Mouse (Mus musculus): Measurements from ENCODE around the gene Ccdc85b. TPM values are rescaled to one million over a fixed set of nuclear protein-coding genes. Genes with fewer than 3 reads are reported as not detected.

The Ccdc85b gene
- polyA plus RNA-seq, 1 experiment: 2.4 TPM

GRCm38 (mm10) chr19:5429219-5429618 is 28.5 kb downstream of the Ccdc85b start:
- 71% methylated on average over 4 of the region's 4 CpGs for WGBS
- DNase-seq (ENCODE audit: low read depth, low spot score): no peak

GRCm38 (mm10) chr19:5428083-5428482 is 29.6 kb downstream of the Ccdc85b start:
- WGBS: 76% methylated on average over 2 of the region's 2 CpGs
- DNase-seq (ENCODE audit: low read depth, low spot score): no peak

DNA sequence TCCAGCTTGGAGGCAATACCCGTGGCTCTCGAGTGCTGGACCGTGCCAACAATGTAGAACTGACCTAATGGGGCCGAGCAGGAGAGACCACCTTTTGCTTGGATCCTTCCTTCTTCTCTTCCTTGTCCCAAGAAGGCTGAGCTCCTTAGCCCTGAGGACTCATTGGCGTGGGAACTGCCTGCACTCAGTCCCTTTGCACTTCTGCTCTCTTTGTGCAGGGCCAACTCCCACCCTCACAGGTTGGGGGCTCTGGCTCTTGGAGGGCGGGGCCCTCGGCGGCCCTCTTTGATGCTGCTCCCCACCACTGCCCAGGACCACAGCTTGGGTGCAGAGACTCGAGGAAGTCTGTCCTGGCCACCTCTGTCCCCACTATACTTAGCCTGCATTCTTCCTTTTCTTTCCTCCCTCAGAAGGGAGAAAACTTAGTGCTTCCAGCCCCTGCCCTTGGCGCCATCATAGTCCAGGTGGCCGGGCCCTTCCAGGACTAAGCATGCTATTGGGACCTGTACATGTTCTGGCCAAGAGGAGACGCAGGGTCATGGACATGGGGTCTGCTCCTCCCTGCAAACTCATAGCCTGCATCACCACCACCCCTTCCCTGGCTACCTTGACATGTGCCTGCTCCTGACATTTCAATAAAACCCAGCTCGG is 30.9 kb downstream of the Ccdc85b start:
- no peak for DNase-seq (ENCODE audit: low read depth, low spot score)
- WGBS: 81% methylated on average over 13 of the region's 13 CpGs

- WGBS: 72% methylated on average over 18 of the region's 18 CpGs
- DNase-seq (ENCODE audit: low read depth, low spot score): no peak
Observed at GRCm38 (mm10) chr19:5425906-5426565, 31.7 kb downstream of the Ccdc85b start.

GRCm38 (mm10) chr19:5424782-5425741 is 32.6 kb downstream of the Ccdc85b start, which contains the start of the genes Drap1 and AI837181:
Gene Drap1, minus strand, starts transcription at chr19:5424979.
Gene AI837181, plus strand, starts transcription at chr19:5425144.
- under 1% methylated on average over 84 of the region's 87 CpGs for WGBS
- no peak for DNase-seq (ENCODE audit: low read depth, low spot score)

DNA sequence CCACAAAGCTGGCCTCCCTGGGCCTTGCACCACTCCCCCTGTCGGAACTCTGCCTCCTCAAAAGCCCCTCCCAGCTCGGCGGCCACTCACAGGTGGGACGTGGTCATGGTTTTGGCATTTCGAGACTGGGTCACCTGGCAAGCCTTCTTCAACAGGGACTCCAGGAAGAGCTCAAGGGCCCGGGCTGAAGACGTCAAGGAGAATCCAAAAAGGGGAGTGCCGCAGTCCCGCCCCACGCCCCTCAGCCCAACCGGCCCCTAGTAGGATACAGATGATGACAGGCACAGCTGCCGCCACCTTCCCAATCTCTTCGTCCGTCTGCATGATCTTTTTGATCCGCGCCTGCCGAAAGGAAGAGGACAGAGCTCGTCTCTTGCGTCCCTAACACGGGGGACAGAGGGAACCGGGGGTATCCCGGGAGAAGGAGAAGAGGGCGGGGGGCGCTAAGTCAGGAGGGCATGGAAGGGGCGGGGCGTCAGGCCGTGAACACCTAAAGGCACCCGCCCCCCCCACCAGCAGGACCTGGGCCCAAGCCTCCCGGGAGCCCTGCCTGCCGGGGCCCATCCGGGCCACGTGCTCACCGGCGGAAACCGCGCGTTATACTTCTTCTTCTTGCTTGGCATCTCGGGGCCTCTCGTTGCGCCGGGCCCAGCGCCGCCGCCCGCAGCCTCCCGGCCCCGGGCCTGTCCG is 33.5 kb downstream of the Ccdc85b start:
- under 1% methylated on average over 43 of the region's 48 CpGs for WGBS
- no peak for DNase-seq (ENCODE audit: low read depth, low spot score)

DNA sequence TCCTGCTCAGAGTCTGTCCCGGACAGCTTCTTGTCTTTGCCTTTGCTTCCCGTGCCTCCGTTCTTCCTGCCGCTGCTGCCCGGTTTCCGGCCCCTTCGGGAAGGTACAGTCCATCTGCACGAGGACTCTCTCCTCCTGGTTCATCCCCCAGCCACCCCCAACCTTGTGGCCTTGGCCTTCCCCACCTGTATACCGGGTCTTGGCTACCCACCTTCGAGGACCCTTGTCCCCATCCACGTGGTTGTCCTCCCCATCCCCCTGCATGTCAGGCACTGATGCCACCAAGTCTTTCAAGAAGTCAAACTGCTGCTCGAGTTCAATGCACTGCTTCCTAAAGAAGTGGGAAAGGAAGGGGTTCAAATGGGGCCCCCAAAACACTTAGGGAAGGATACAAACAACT is 34.1 kb downstream of the Ccdc85b start:
- DNase-seq (ENCODE audit: low read depth, low spot score): no peak
- WGBS: 58% methylated on average over 12 of the region's 12 CpGs

DNA sequence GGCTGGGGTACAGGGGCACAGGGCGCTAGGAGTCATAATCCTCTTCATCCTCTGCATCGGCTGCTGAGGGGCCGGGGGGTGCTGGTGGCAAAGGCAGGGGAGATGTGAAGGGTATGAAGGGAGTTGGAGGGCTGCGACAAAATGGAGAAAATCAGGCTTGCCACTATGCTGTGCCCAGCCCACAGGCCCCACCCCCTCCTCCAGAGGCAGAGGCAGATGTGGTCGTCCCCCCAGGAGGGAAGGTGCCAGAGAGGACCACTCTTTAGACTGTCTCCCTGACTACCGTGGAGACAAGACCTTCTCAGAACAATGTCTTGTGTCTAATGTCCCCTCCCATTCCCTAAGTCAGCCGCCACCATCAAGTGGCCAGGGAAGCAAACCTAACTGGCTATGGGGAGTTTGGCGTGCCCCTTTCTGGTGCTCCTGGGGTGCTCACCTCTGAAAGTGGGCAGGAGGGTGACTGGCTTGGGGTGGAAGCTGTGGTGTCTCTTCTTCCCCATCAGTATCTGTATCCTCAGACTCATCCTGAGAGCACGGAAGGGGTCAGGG is 34.7 kb downstream of the Ccdc85b start:
- no peak for DNase-seq (ENCODE audit: low read depth, low spot score)
- WGBS: 84% methylated on average over 9 of the region's 9 CpGs

DNA sequence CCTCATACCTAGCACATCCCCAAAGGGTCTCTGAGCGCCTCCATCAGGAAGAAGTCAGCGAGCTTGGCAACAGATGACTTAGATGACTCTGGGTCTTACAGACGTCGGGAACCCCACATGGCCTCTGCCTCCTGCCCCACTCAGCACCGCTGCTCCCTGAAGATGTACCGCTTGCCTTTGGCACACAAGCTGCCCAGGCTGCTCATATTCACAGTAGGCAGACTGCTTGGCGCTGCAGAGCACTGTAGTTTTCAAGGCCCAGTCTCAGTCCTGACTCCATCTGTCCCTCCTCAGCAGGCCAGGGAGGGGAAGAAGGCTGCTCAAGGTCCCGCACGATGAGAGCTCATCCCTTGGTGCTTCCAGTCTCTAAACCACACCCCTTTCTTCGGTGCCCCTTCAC is 35.4 kb downstream of the Ccdc85b start:
- DNase-seq (ENCODE audit: low read depth, low spot score): no peak
- 86% methylated on average over 10 of the region's 10 CpGs for WGBS

DNA sequence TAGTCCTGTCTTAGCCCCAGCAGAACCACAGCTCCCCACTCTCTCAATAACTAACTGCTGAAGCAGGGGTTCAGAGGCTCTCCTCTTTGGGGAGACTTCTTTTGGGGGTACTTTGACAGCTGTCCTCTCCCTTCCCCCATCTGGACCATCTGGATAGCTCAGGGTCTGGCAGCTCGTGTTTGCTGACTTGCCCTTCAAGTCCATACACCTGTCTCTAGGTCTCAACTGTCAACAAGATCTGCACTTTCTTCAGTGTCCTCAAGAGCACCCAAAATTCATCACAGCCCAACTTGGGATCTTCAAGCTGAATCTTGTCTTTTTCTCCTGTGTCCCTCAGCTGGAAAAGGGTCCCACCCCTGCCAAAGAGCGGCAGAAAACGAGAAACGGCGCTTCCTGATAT is 35.9 kb downstream of the Ccdc85b start:
- WGBS: 82% methylated on average over 5 of the region's 5 CpGs
- DNase-seq (ENCODE audit: low read depth, low spot score): no peak

DNA sequence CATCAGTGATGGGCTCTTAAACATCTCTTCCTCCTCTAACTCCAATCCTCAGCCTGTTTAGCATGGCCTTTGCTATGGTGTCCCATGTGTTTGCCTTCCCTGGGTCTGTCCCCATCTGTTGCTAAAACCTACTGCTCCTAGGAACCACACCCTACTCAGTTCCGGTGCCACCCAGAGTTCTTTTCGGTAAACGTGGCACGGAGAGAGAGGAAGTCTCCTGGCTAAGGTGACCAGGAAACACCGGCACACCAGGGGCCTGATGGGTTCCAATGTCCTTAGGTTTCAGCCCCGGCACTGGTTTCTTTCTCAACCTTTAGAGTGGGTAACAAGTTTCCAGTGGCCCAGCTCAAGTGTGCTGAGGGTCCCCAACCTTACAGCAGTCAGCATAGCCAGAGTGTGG is 37.1 kb downstream of the Ccdc85b start:
- 61% methylated on average over 6 of the region's 6 CpGs for WGBS
- DNase-seq (ENCODE audit: low read depth, low spot score): no peak

GRCm38 (mm10) chr19:5419630-5420029 is 38.1 kb downstream of the Ccdc85b start:
- no peak for DNase-seq (ENCODE audit: low read depth, low spot score)
- 90% methylated on average over 9 of the region's 9 CpGs for WGBS

GRCm38 (mm10) chr19:5418750-5419466 is 38.8 kb downstream of the Ccdc85b start:
- WGBS: 92% methylated on average over 8 of the region's 8 CpGs

DNA sequence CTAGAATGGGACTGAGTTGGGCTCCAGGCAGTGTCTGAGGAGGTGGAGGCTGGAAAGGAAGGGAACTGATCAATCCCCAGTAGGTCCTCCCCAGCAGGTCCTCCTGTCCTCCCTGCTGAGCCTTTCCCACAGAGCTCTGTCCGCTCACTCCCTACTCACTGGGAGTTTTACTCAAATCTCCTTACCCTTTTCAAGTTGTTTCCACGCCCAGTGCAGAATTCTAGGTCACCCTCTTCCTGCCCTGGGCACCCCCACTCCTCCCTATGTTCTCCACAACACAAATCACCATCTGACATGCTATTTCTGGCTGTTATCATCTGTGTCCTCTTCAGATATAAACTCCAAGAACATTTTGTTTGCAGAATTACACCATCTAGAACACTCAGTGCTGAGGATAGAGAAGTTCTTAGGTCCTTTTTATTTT is 43.1 kb downstream of the Ccdc85b start:
- DNase-seq (ENCODE audit: low read depth, low spot score): no peak
- 72% methylated on average over 2 of the region's 2 CpGs for WGBS

More at GRCm38 (mm10) chr19:5418750-5419466, 38.8 kb downstream of the Ccdc85b start:
- no peak for DNase-seq (ENCODE audit: low read depth, low spot score)

GRCm38 (mm10) chr19:5413840-5414239 is 43.9 kb downstream of the Ccdc85b start:
- DNase-seq (ENCODE audit: low read depth, low spot score): no peak
- 86% methylated on average over 4 of the region's 4 CpGs for WGBS

DNA sequence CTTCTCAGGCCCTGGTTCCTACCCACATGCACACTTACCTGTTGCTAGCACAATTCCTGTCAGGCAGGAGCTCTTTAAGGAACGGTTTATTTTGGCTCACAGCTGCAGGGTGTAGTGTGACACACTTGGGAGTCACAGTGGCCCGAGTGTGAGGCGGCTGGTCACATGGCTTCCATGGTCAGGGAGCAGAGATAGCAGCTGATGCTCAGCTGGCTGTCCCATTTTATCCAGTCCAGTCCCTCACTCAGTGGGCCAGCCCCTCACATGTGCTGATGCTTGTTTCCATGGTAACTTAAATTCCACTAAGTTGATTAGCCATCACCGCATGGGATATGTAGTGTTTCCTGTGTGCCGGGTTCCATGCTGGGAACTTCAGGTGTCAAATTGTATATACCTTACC is 45.7 kb downstream of the Ccdc85b start:
- DNase-seq (ENCODE audit: low read depth, low spot score): no peak
- 74% methylated on average over 5 of the region's 5 CpGs for WGBS

- DNase-seq (ENCODE audit: low read depth, low spot score): no peak
- 93% methylated on average over 5 of the region's 5 CpGs for WGBS
Observed at GRCm38 (mm10) chr19:5410641-5411040, 47.1 kb downstream of the Ccdc85b start.

DNA sequence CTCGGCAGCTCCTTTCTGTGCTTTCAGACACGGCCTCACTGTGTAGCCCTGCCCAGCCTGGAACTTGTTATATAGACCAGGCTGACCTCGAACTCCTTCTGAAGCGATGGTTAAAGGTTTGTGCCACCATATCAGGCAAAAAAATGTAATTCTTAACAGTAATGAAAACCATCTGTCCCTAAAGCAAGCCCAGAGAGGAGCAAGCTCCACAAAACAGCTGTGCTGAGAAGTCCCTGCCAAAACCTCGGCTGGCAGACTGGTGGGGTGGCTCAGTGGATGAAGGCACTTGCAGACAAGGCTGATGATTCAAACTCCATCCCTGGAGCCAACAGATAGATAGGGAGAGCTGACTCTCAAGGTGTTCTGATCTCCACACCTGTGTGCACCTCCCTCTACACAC is 48.6 kb downstream of the Ccdc85b start:
- 63% methylated on average over 5 of the region's 5 CpGs for whole genome bisulfite sequencing
- no peak for DNase-seq (ENCODE audit: low read depth, low spot score)
